Mouse (Mus musculus): Measurements from ENCODE around the gene Acadvl. TPM values are rescaled to one million over a fixed set of nuclear protein-coding genes. Genes with fewer than 3 reads are reported as not detected.

The Acadvl gene
- polyA plus RNA-seq, 1 experiment from 2014 or later, result 54.2 TPM

GRCm38 (mm10) chr11:70010548-70010947 lies 4.7 kb downstream of the Acadvl start:
- no peaks in the 10 kb centered on the region for H3K27me3 ChIP-seq (ENCODE audit: control insufficient read depth, insufficient read depth, low read length)
- peaks cover 23% of the 10 kb centered on the region for H3K36me3 ChIP-seq (replicated peaks; ENCODE audit: control insufficient read depth, insufficient read depth, low read depth, low read length)
- peaks cover 4% of the 10 kb centered on the region; the same call in 1 of the 2 replicates for H3K4me1 ChIP-seq (ENCODE audit: control insufficient read depth, insufficient read depth, low read length)
- H3K27ac ChIP-seq (replicated peaks; ENCODE audit: low read depth, low read length), result no peak overlapping the region
- no peak for DNase-seq (ENCODE audit: low spot score)
- no peaks in the 10 kb centered on the region for H3K9me3 ChIP-seq (replicated peaks; ENCODE audit: control insufficient read depth, low read length)
- no peak for ATAC-seq (replicated peaks; ENCODE audit: insufficient number of reproducible peaks, low FRiP score, low TSS enrichment, low read depth)
- no peak overlapping the region for H3K4me3 ChIP-seq (ENCODE audit: low read depth, low read length)
- H3K9ac ChIP-seq (replicated peaks; ENCODE audit: low read length), result no peak overlapping the region
- 85% methylated on average over 12 of the region's 12 CpGs for WGBS
- no peak overlapping the region for H3K4me2 ChIP-seq (ENCODE audit: low read depth, low read length)

GRCm38 (mm10) chr11:70010033-70010432 lies 5.2 kb downstream of the Acadvl start:
- WGBS, result 90% methylated on average over 6 of the region's 6 CpGs
- no peak overlapping the region for H3K4me2 ChIP-seq (ENCODE audit: low read depth, low read length)
- H3K9me3 ChIP-seq (replicated peaks; ENCODE audit: control insufficient read depth, low read length), result no peaks in the 10 kb centered on the region
- no peak for ATAC-seq (replicated peaks; ENCODE audit: insufficient number of reproducible peaks, low FRiP score, low TSS enrichment, low read depth)
- peaks cover 23% of the 10 kb centered on the region for H3K36me3 ChIP-seq (replicated peaks; ENCODE audit: control insufficient read depth, insufficient read depth, low read depth, low read length)
- no peak overlapping the region for H3K9ac ChIP-seq (replicated peaks; ENCODE audit: low read length)
- no peak overlapping the region for H3K27ac ChIP-seq (replicated peaks; ENCODE audit: low read depth, low read length)
- no peak for DNase-seq (ENCODE audit: low spot score)
- H3K27me3 ChIP-seq (ENCODE audit: control insufficient read depth, insufficient read depth, low read length), result no peaks in the 10 kb centered on the region
- H3K4me1 ChIP-seq (ENCODE audit: control insufficient read depth, insufficient read depth, low read length), result peaks cover 4% of the 10 kb centered on the region; the same call in 1 of the 2 replicates
- H3K4me3 ChIP-seq (ENCODE audit: low read depth, low read length), result no peak overlapping the region

- DNase-seq (ENCODE audit: low spot score) (no peak), ATAC-seq (replicated peaks; ENCODE audit: insufficient number of reproducible peaks, low FRiP score, low TSS enrichment, low read depth) (no peak)
- Histone ChIP-seq H3K4me2 (ENCODE audit: low read depth, low read length) (no peak overlapping the region), H3K4me1 (ENCODE audit: control insufficient read depth, insufficient read depth, low read length) (no peaks in the 10 kb centered on the region), H3K27ac (replicated peaks; ENCODE audit: low read depth, low read length) (no peak overlapping the region), H3K27me3 (ENCODE audit: control insufficient read depth, insufficient read depth, low read length) (no peaks in the 10 kb centered on the region), H3K9me3 (replicated peaks; ENCODE audit: control insufficient read depth, low read length) (no peaks in the 10 kb centered on the region), H3K9ac (replicated peaks; ENCODE audit: low read length) (no peak overlapping the region), H3K4me3 (ENCODE audit: low read depth, low read length) (no peak overlapping the region), H3K36me3 (replicated peaks; ENCODE audit: control insufficient read depth, insufficient read depth, low read depth, low read length) (peaks cover 17% of the 10 kb centered on the region)
- 69% methylated on average over 5 of the region's 5 CpGs for WGBS
These were observed 9.7 kb downstream of the Acadvl start for GRCm38 (mm10) chr11:70005521-70005920.

GRCm38 (mm10) chr11:70002471-70002870 lies 12.7 kb downstream of the Acadvl start:
- WGBS, result 83% methylated on average over 2 of the region's 2 CpGs
- H3K4me1 ChIP-seq (ENCODE audit: control insufficient read depth, insufficient read depth, low read length), result no peaks in the 10 kb centered on the region; the same call in 1 of the 2 replicates

GRCm38 (mm10) chr11:70001865-70002264 lies 13.3 kb downstream of the Acadvl start:
- H3K36me3 ChIP-seq (replicated peaks; ENCODE audit: control insufficient read depth, insufficient read depth, low read depth, low read length), result peaks cover 20% of the 10 kb centered on the region
- ATAC-seq (replicated peaks; ENCODE audit: insufficient number of reproducible peaks, low FRiP score, low TSS enrichment, low read depth) (no peak), DNase-seq (ENCODE audit: low spot score) (peak; percentile 52)
- no peak overlapping the region for H3K27ac ChIP-seq (replicated peaks; ENCODE audit: low read depth, low read length)
- H3K4me1 ChIP-seq (ENCODE audit: control insufficient read depth, insufficient read depth, low read length), result no peaks in the 10 kb centered on the region; the same call in 1 of the 2 replicates
- H3K9ac ChIP-seq (replicated peaks; ENCODE audit: low read length), result no peak overlapping the region
- H3K27me3 ChIP-seq (ENCODE audit: control insufficient read depth, insufficient read depth, low read length), result no peaks in the 10 kb centered on the region
- H3K9me3 ChIP-seq (replicated peaks; ENCODE audit: control insufficient read depth, low read length), result no peaks in the 10 kb centered on the region
- peak overlapping the region; percentile 85 for H3K4me3 ChIP-seq (ENCODE audit: low read depth, low read length)
- H3K4me2 ChIP-seq (ENCODE audit: low read depth, low read length), result peak overlapping the region; percentile 47

More at GRCm38 (mm10) chr11:70002471-70002870, 12.7 kb downstream of the Acadvl start:
- no peaks in the 10 kb centered on the region for H3K9me3 ChIP-seq (replicated peaks; ENCODE audit: control insufficient read depth, low read length)
- H3K27me3 ChIP-seq (ENCODE audit: control insufficient read depth, insufficient read depth, low read length), result no peaks in the 10 kb centered on the region
- DNase-seq (ENCODE audit: low spot score) (no peak), ATAC-seq (replicated peaks; ENCODE audit: insufficient number of reproducible peaks, low FRiP score, low TSS enrichment, low read depth) (no peak)
- no peak overlapping the region for H3K9ac ChIP-seq (replicated peaks; ENCODE audit: low read length)
- peaks cover 20% of the 10 kb centered on the region for H3K36me3 ChIP-seq (replicated peaks; ENCODE audit: control insufficient read depth, insufficient read depth, low read depth, low read length)
- H3K4me3 ChIP-seq (ENCODE audit: low read depth, low read length), result no peak overlapping the region; the same call in 1 of the 2 replicates
- H3K27ac ChIP-seq (replicated peaks; ENCODE audit: low read depth, low read length), result no peak overlapping the region
- peak overlapping the region; percentile 47 for H3K4me2 ChIP-seq (ENCODE audit: low read depth, low read length)

- H3K36me3 ChIP-seq (replicated peaks; ENCODE audit: control insufficient read depth, insufficient read depth, low read depth, low read length), result peaks cover 14% of the 10 kb centered on the region
- no peaks in the 10 kb centered on the region for H3K9me3 ChIP-seq (replicated peaks; ENCODE audit: control insufficient read depth, low read length)
- H3K4me3 ChIP-seq (ENCODE audit: low read depth, low read length), result peak overlapping the region; percentile 85
- H3K9ac ChIP-seq (replicated peaks; ENCODE audit: low read length), result peak overlapping the region; percentile 83
- no peaks in the 10 kb centered on the region; the same call in 1 of the 2 replicates for H3K4me1 ChIP-seq (ENCODE audit: control insufficient read depth, insufficient read depth, low read length)
- peak overlapping the region; percentile 94; the same call in 1 of the 2 replicates for H3K27ac ChIP-seq (replicated peaks; ENCODE audit: low read depth, low read length)
- H3K27me3 ChIP-seq (ENCODE audit: control insufficient read depth, insufficient read depth, low read length), result no peaks in the 10 kb centered on the region
- peak overlapping the region; percentile 47 for H3K4me2 ChIP-seq (ENCODE audit: low read depth, low read length)
- WGBS, result 14% methylated on average over 8 of the region's 8 CpGs
- ATAC-seq (replicated peaks; ENCODE audit: insufficient number of reproducible peaks, low FRiP score, low TSS enrichment, low read depth) (no peak), DNase-seq (ENCODE audit: low spot score) (no peak)
These were observed 14.1 kb downstream of the Acadvl start for GRCm38 (mm10) chr11:70001159-70001558.

GRCm38 (mm10) chr11:70000396-70000898 lies 14.8 kb downstream of the Acadvl start, which contains the start of gene Dvl2:
Gene Dvl2 (plus strand): TSS chr11:70000595.
- H3K27me3 ChIP-seq (ENCODE audit: control insufficient read depth, insufficient read depth, low read length), result no peaks in the 10 kb centered on the region
- DNase-seq (ENCODE audit: low spot score), result peak; percentile 97
- peak within 1 kb of the TSS; percentile 85 for H3K4me3 ChIP-seq (ENCODE audit: low read depth, low read length)
- peak within 1 kb of the TSS; percentile 47 for H3K4me2 ChIP-seq (ENCODE audit: low read depth, low read length)
- peak within 1 kb of the TSS; percentile 83 for H3K9ac ChIP-seq (replicated peaks; ENCODE audit: low read length)
- under 1% methylated on average over 47 of the region's 48 CpGs for WGBS
- H3K27ac ChIP-seq (replicated peaks; ENCODE audit: low read depth, low read length), result peak within 1 kb of the TSS; percentile 94
- H3K9me3 ChIP-seq (replicated peaks; ENCODE audit: control insufficient read depth, low read length), result no peaks in the 10 kb centered on the region
- no peaks in the 10 kb centered on the region; the same call in 1 of the 2 replicates for H3K4me1 ChIP-seq (ENCODE audit: control insufficient read depth, insufficient read depth, low read length)
- peak; percentile 45; the same call in 1 of the 2 replicates for ATAC-seq (replicated peaks; ENCODE audit: insufficient number of reproducible peaks, low FRiP score, low TSS enrichment, low read depth)
- peaks cover 11% of the 10 kb centered on the region for H3K36me3 ChIP-seq (replicated peaks; ENCODE audit: control insufficient read depth, insufficient read depth, low read depth, low read length)

GRCm38 (mm10) chr11:69999666-70000065 lies 15.5 kb downstream of the Acadvl start:
- Histone ChIP-seq H3K27ac (replicated peaks; ENCODE audit: low read depth, low read length) (no peak overlapping the region), H3K27me3 (ENCODE audit: control insufficient read depth, insufficient read depth, low read length) (no peaks in the 10 kb centered on the region), H3K4me1 (ENCODE audit: control insufficient read depth, insufficient read depth, low read length) (no peaks in the 10 kb centered on the region; the same call in 1 of the 2 replicates), H3K36me3 (replicated peaks; ENCODE audit: control insufficient read depth, insufficient read depth, low read depth, low read length) (peaks cover 11% of the 10 kb centered on the region), H3K4me3 (ENCODE audit: low read depth, low read length) (no peak overlapping the region), H3K9me3 (replicated peaks; ENCODE audit: control insufficient read depth, low read length) (no peaks in the 10 kb centered on the region), H3K4me2 (ENCODE audit: low read depth, low read length) (no peak overlapping the region), H3K9ac (replicated peaks; ENCODE audit: low read length) (no peak overlapping the region)
- 88% methylated on average over 8 of the region's 8 CpGs for WGBS
- ATAC-seq (replicated peaks; ENCODE audit: insufficient number of reproducible peaks, low FRiP score, low TSS enrichment, low read depth) (no peak), DNase-seq (ENCODE audit: low spot score) (no peak)
